Mouse (Mus musculus) ES-E14 (cell line): ENCODE results near the gene 4833420G17Rik. TPM values are rescaled to one million over a fixed set of nuclear protein-coding genes. Genes with fewer than 3 reads are reported as not detected.

Experiments used
- DNase-seq: peaks from one replicate; pipeline ENCODE4 v3.0.0-alpha.2; 2013; ENCODE audit warnings: low read depth, low spot score
- H3K27ac ChIP-seq: 2 replicates; pipeline ENCODE4 v1.5.1; 2012; ENCODE audit warnings: low read depth, mild to moderate bottlenecking, low read length, moderate library complexity, mixed read lengths; ENCODE audit not compliant: poor library complexity, insufficient read depth, severe bottlenecking
- H3K36me3 ChIP-seq: 2 replicates; pipeline ENCODE4 v1.6.1; 2012; ENCODE audit warnings: mild to moderate bottlenecking, low read length, moderate library complexity, mixed read lengths; ENCODE audit not compliant: control insufficient read depth, poor library complexity, insufficient read depth, severe bottlenecking
- H3K4me1 ChIP-seq, 2 experiments: fragments of 150-350 bp in 1 of 2; sonication (generic) in 1 of 2; 2 replicates each; pipeline ENCODE4 v1.6.1; 2012; ENCODE audit warnings: low read length in 2 of 2, mild to moderate bottlenecking in 1 of 2, mixed read lengths in 1 of 2; ENCODE audit not compliant: control insufficient read depth in 2 of 2, insufficient read depth in 2 of 2, poor library complexity in 1 of 2
- H3K4me3 ChIP-seq, 2 experiments: fragments of 150-350 bp in 1 of 2; sonication (generic) in 1 of 2; 2 replicates each; pipeline ENCODE4 v1.5.1; 2012; ENCODE audit warnings: low read length in 2 of 2, low read depth in 1 of 2, mild to moderate bottlenecking in 1 of 2, mixed read lengths in 1 of 2; ENCODE audit not compliant: insufficient read depth in 1 of 2, poor library complexity in 1 of 2, severe bottlenecking in 1 of 2
- H3K9ac ChIP-seq: 2 replicates; pipeline ENCODE4 v1.6.1; 2012; ENCODE audit warnings: low read depth, mild to moderate bottlenecking, low read length, mixed read lengths; ENCODE audit not compliant: poor library complexity, insufficient read depth, severe bottlenecking
- H3K9me3 ChIP-seq: fragments of 150-350 bp; sonication (generic); 2 replicates; pipeline ENCODE4 v1.6.1; 2012; ENCODE audit warnings: low read depth, mild to moderate bottlenecking, low read length; ENCODE audit not compliant: control insufficient read depth, insufficient read depth
- CHD2 ChIP-seq: IDR thresholded peaks from 2 replicates; pipeline ENCODE4 v1.6.1; 2014; ENCODE audit warnings: mild to moderate bottlenecking, low read depth, low read length, inconsistent platforms
- HCFC1 ChIP-seq: IDR thresholded peaks from 2 replicates; pipeline ENCODE4 v1.6.1; 2012; ENCODE audit warnings: low read length, inconsistent platforms, borderline replicate concordance; ENCODE audit not compliant: insufficient read depth
- MAFK ChIP-seq: IDR thresholded peaks from 2 replicates; pipeline ENCODE4 v1.6.1; 2014; ENCODE audit warnings: mild to moderate bottlenecking, low read depth, low read length, inconsistent platforms; ENCODE audit not compliant: insufficient read depth
- ZC3H11A ChIP-seq: IDR thresholded peaks from 2 replicates; pipeline ENCODE4 v1.6.1; 2012; ENCODE audit warnings: low read depth, mild to moderate bottlenecking, inconsistent platforms, low read length, borderline replicate concordance
- ZNF384 ChIP-seq: IDR thresholded peaks from 2 replicates; pipeline ENCODE4 v1.6.1; 2012; ENCODE audit warnings: low read depth, low read length, inconsistent platforms
- in situ Hi-C, 2 experiments: fragments of 600-800 bp; cut with MboI; formaldehyde crosslinking; loops; one replicate each; pipeline ENCODE4 v1.15.1; 2025; ENCODE audit warnings: low sequenced_read_pairs in 2 of 2, inconsistent platforms in 1 of 2; ENCODE audit not compliant: unreplicated experiment in 2 of 2
- total RNA-seq: library from RNA; depleted of rRNA; stranded (reverse); fragments of 300-350 nt; gene quantifications from 2 replicates; pipeline ENCODE4 v1.2.3, GENCODE M21; 2012

4833420G17Rik gene
- total RNA-seq, 1 experiment, result 25.0 TPM

DNA sequence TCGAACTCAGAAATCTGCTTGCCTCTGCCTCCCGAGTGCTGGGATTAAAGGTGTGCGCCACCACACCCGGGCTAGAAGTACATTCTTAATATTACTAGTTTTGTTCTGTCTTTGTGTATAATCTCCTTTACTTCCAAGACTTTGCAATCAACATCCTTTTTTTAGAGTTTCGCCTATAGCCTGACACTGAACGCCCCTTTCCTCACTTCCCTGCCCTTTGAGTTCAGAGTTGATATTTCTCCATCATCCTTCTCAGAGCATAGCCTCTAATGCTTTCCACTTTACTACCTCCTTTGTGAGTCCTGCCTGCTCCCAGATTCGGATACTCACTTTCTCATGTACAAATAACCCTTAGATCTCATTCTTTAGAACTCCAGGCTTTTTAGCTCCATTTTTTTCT lies 28.2 kb upstream of the 4833420G17Rik start:
- TF ChIP-seq ZNF384 (no peak), ZC3H11A (no peak), MAFK (no peak), HCFC1 (no peak), CHD2 (no peak)
- in situ Hi-C loops, result no loop called here
- no peaks in the 10 kb centered on the region; the same call in 1 of the 2 replicates for H3K36me3 ChIP-seq

DNA sequence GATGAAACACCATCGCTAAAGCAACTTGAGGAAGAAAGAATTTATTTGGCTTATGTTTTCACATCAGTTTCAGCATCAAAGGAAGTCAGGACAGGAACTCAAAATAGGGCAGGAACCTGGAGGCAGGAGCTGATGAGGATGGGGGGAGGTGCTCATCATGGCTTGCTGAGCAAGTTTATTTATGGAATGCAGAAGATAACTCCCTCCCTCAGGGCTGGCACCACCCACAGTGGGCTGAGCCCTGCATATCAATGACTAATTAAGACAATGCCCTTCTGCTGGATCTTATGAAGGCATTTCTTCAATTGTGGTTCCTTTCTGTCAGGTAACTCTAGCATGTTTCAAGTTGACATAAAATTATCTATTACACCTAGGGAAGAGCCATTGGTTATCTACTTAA lies 20.3 kb upstream of the 4833420G17Rik start:
- no peak overlapping the region for H3K4me3 ChIP-seq

More for the DNA sequence above, 28.2 kb upstream of the 4833420G17Rik start:
- DNase-seq, result no peak
- Histone ChIP-seq H3K27ac (no peak overlapping the region), H3K9ac (no peak overlapping the region), H3K4me1 (no peaks in the 10 kb centered on the region), H3K9me3 (no peaks in the 10 kb centered on the region), H3K4me3 (no peak overlapping the region)

DNA sequence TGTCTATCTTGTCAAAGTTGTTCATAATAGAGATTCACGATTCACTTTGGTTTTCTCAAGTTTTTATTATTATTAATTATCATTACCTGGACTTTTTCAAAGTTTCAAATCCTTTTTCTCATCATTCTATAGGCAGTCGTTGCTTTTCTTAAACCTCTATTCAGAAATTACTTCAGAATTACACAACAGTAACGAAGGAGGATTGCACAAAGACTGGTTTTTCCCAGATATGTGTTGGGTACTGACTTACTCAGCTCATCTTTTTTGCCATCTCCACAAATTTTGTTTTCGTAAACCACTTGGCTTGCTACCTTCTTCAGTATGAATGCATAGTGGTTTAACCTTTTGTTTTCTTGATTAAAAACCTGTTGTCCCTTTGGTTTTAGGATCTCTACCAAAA lies 9.0 kb upstream of the 4833420G17Rik start:
- no peaks in the 10 kb centered on the region for H3K9me3 ChIP-seq
- no peaks in the 10 kb centered on the region for H3K4me1 ChIP-seq
- in situ Hi-C loops, result no loop called here
- no peak for DNase-seq
- no peak for TF ChIP-seq CHD2
- no peak for TF ChIP-seq HCFC1
- no peak for TF ChIP-seq ZC3H11A
- TF ChIP-seq MAFK, result no peak
- no peak for TF ChIP-seq ZNF384
- H3K4me3 ChIP-seq, result no peak overlapping the region
- H3K27ac ChIP-seq, result no peak overlapping the region
- H3K36me3 ChIP-seq, result peaks cover 2% of the 10 kb centered on the region; the same call in 1 of the 2 replicates
- H3K9ac ChIP-seq, result no peak overlapping the region

More for the DNA sequence above, 20.3 kb upstream of the 4833420G17Rik start:
- Histone ChIP-seq H3K36me3 (no peaks in the 10 kb centered on the region; the same call in 1 of the 2 replicates), H3K9me3 (no peaks in the 10 kb centered on the region), H3K9ac (no peak overlapping the region), H3K27ac (no peak overlapping the region), H3K4me1 (0 out of 4 replicates have a peak, but pooled peaks cover 0 to 2% of the 10 kb centered on the region in 2 experiments)
- no peak for DNase-seq
- in situ Hi-C loops, result no loop called here
- no peak for TF ChIP-seq ZNF384
- TF ChIP-seq CHD2, result no peak
- TF ChIP-seq MAFK, result no peak

DNA sequence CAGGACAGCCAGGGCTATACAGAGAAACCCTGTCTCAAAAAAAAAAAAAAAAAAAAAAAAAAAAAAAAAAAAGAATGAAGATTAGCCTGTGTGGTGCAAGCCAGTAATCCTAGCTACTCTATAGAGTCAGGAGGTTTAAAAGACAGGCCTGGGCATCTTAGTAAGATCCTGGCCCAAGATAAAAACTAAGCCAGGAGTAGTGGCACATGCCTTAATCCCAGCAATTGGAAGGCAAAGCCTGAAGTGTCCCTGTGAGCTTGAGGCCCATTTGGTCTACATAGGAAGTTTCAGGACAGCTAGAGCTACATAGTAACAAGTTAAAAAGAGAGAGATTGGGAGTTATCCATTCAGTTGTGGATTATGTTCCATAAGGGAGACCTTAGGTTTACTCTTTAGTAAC lies 7.5 kb upstream of the 4833420G17Rik start:
- Histone ChIP-seq H3K9me3 (no peaks in the 10 kb centered on the region), H3K4me3 (no peak overlapping the region), H3K27ac (no peak overlapping the region), H3K4me1 (no peaks in the 10 kb centered on the region), H3K36me3 (peaks cover 2% of the 10 kb centered on the region; the same call in 1 of the 2 replicates), H3K9ac (no peak overlapping the region)
- no peak for DNase-seq
- TF ChIP-seq MAFK, result no peak
- no peak for TF ChIP-seq ZC3H11A
- TF ChIP-seq CHD2, result no peak
- no peak for TF ChIP-seq HCFC1
- TF ChIP-seq ZNF384, result no peak
- in situ Hi-C loops, result no loop called here

DNA sequence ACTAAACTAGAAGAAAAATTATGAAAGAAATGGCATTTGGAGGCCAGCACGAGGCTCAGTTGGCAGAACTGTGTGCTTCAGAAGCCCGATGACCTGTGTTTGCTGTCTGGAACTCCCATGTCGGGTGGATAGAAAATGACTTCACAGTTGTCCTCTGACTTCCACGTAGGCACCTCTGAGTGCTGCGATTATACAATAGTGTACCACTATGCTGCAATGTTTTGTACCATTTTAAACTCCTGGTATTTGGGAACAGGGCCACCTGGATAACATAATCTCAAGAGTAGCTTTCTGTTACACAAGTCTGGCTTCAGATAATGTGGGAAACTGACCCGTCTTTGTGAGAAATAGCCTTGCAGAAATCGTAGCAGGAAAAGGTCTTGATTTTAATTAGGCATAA lies 6.2 kb upstream of the 4833420G17Rik start:
- Histone ChIP-seq H3K36me3 (no peaks in the 10 kb centered on the region; the same call in 1 of the 2 replicates), H3K4me1 (no peaks in the 10 kb centered on the region), H3K9me3 (no peaks in the 10 kb centered on the region), H3K27ac (no peak overlapping the region), H3K9ac (no peak overlapping the region), H3K4me3 (no peak overlapping the region)
- TF ChIP-seq ZNF384 (no peak), HCFC1 (no peak), MAFK (no peak), ZC3H11A (no peak), CHD2 (no peak)
- in situ Hi-C loops, result no loop called here
- no peak for DNase-seq
